Comparison of ENCODE assay signal across 12 mouse cellular contexts in genomic region chr10:10098521-10098920, GRCm38 (mm10).
"Had no signal": no experiment of that assay in that cellular context is flagged by ENCODE, and none has a peak within 500 bp of the region (broad histone marks: within the 10 kb centered on the region; RNA-seq: fewer than 3 reads in every experiment).

No protein-coding gene starts in this region.

- DNase-seq: retina, postnatal 1 day; right cerebral cortex, adult 18-20 months; right cerebral cortex, postnatal 14 days; right cerebral cortex, postnatal 25 days; right cerebral cortex, postnatal 4 days; spleen, adult 18-20 months; thymus, adult 18-20 months; thymus, adult 2 months; thymus, postnatal 14 days; thymus, postnatal 25 days; thymus, postnatal 36 days; thymus, postnatal 4 days had no signal
